Mouse (Mus musculus) forebrain, embryonic 12.5 days (tissue): ENCODE measurements around the gene Lrch2. TPM values are rescaled to one million over a fixed set of nuclear protein-coding genes. Genes with fewer than 3 reads are reported as not detected.
A peak's percentile ranks its signal among the peaks of the same experiment; 100 is the strongest.
"Not testable (repeated sequence)": the region's sequence is repeated elsewhere in the genome, so short reads cannot be mapped to it uniquely, and the experiment has no call there.

ENCODE experiments used
- ATAC-seq: fragments of 200-750 bp; cut with Nextera tagmentation; 2 replicates; pipeline ENCODE4 v1.8.0; 2017; ENCODE audit warnings: moderate TSS enrichment; ENCODE audit not compliant: low FRiP score
- H3K27ac ChIP-seq: fragments of 300-500 bp; sonication (generic); 2 replicates; pipeline ENCODE4 v1.5.1; 2016; ENCODE audit warnings: mild to moderate bottlenecking
- H3K27me3 ChIP-seq: fragments of 300-500 bp; sonication (generic); 2 replicates; pipeline ENCODE4 v1.6.1; 2016; ENCODE audit warnings: mild to moderate bottlenecking
- H3K36me3 ChIP-seq: fragments of 300-500 bp; sonication (generic); replicated peaks from 2 replicates; pipeline ENCODE4 v1.6.1; 2016; ENCODE audit warnings: mild to moderate bottlenecking
- H3K4me1 ChIP-seq: fragments of 300-500 bp; sonication (generic); 2 replicates; pipeline ENCODE4 v1.6.1; 2016
- H3K4me2 ChIP-seq: fragments of 300-500 bp; sonication (generic); 2 replicates; pipeline ENCODE4 v1.6.1; 2016; ENCODE audit warnings: mild to moderate bottlenecking, moderate library complexity
- H3K4me3 ChIP-seq: fragments of 300-500 bp; sonication (generic); replicated peaks from 2 replicates; pipeline ENCODE4 v1.5.1; 2016; ENCODE audit warnings: mild to moderate bottlenecking
- H3K9ac ChIP-seq: fragments of 300-500 bp; sonication (generic); 2 replicates; pipeline ENCODE4 v1.6.1; 2016; ENCODE audit warnings: mild to moderate bottlenecking
- H3K9me3 ChIP-seq: fragments of 300-500 bp; sonication (generic); 2 replicates; pipeline ENCODE4 v1.6.1; 2016
- WGBS: fragments of 180-500 bp; shearing (Covaris S2); methylation state at CpG from one replicate; pipeline ENCODE4 v1.1.7; 2016; 5-methylcytosine and 5-hydroxymethylcytosine counted together
- polyA plus RNA-seq: library from polyadenylated mRNA; unstranded; fragments of >200 nt; fragmentation: Nextera tagmentation; extraction: Ambion mirVana; gene quantifications from 2 replicates; pipeline ENCODE4 v1.2.1, GENCODE M21; 2016

The Lrch2 gene
- polyA plus RNA-seq: 15.0 and 15.4 TPM in 2 replicates

- H3K9me3 ChIP-seq: no peaks in the 10 kb centered on the region
- H3K27ac ChIP-seq: peak within 1 kb of the TSS; percentile 92
- no peaks in the 10 kb centered on the region for H3K36me3 ChIP-seq
- no peaks in the 10 kb centered on the region for H3K27me3 ChIP-seq
- WGBS: 28% methylated on average over 33 of the region's 50 CpGs
- ATAC-seq: peak; percentile 93
- H3K9ac ChIP-seq: peak within 1 kb of the TSS; percentile 61
- peak within 1 kb of the TSS; percentile 57 for H3K4me3 ChIP-seq
- peak within 1 kb of the TSS; percentile 46 for H3K4me2 ChIP-seq
- peaks cover 5% of the 10 kb centered on the region for H3K4me1 ChIP-seq
Measured at GRCm38 (mm10) chrX:147553421-147554201, at the start of gene Lrch2. TSS of gene Lrch2 (minus strand) at chrX:147554081.

- Histone ChIP-seq H3K36me3 (no peaks in the 10 kb centered on the region), H3K27ac (no peak overlapping the region), H3K4me2 (no peak overlapping the region), H3K9me3 (no peaks in the 10 kb centered on the region), H3K27me3 (no peaks in the 10 kb centered on the region), H3K4me3 (no peak overlapping the region), H3K9ac (no peak overlapping the region), H3K4me1 (no peaks in the 10 kb centered on the region)
- WGBS: 61% methylated on average over 11 of the region's 11 CpGs
- ATAC-seq: 0 out of 2 replicates have a peak, but pooled peaks have one; percentile 49
Measured at GRCm38 (mm10) chrX:147540934-147541870, 12.7 kb downstream of the Lrch2 start.

DNA sequence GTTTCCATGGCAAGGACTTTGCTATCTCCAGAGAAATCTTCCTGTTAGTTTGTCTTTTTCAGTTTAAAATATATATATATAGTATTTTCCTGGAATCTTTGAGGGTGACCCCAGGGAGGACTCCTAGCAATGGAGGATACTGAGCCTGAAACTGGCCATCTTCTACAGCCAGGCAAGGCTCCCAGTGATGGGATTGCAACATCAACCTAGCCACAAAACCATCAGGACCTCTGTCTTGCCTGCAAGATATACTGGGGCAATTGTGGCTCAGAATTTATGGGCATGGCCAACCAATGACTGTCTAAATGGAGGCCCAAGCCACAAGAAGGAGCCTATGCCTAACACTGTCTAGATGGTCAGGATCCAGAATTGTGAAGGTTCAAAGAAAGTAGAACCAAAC is 15.5 kb downstream of the Lrch2 start:
- Histone ChIP-seq H3K9me3 (no peaks in the 10 kb centered on the region), H3K4me1 (no peaks in the 10 kb centered on the region), H3K4me2 (no peak overlapping the region), H3K27me3 (no peaks in the 10 kb centered on the region), H3K9ac (no peak overlapping the region), H3K36me3 (no peaks in the 10 kb centered on the region), H3K4me3 (no peak overlapping the region), H3K27ac (no peak overlapping the region)
- no peak for ATAC-seq

DNA sequence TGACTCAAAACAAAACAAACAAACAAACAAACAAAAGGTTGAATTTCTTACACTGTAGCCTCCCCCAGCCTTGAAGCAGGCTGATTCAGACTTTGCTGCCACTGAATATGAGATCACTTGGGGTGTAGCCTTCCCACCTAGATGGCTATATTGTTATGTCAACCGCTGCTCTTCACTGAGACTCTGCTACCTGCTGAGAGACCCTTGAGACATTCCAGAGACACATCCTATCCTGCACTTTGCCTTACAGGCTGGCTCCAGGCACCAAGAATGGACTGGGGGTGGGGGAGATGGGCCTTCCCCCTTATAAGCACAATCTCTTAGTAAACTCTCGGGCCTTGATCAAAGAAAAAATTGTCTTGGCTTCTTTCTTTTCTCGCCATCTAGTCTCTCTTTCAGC is 16.8 kb downstream of the Lrch2 start:
- not testable (repeated sequence) for H3K27ac ChIP-seq, H3K4me1 ChIP-seq, H3K9me3 ChIP-seq, H3K4me3 ChIP-seq, H3K36me3 ChIP-seq, H3K27me3 ChIP-seq, H3K9ac ChIP-seq, ATAC-seq, H3K4me2 ChIP-seq
- WGBS: 69% methylated on average over 3 of the region's 3 CpGs

- WGBS: 82% methylated on average over 2 of the region's 2 CpGs
Measured at GRCm38 (mm10) chrX:147535616-147536015, 18.3 kb downstream of the Lrch2 start.

DNA sequence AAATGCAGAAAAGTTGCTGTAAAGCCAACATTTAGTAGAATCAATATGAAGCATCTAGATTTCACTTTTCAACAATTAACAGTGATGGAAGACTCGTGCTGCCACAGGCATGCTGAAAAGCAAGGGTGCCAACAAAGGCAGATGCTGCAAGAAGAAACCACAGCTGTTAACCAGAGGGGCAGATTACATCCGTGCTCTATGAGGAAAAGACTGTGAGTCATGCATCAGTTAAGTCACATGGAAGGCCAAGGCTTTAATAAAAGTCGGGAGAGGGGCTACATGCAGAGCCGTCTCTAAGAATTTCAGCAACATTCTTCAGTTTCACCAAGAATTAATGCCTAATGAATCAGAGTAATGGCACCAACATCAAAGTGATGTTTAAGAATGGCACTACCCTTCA is 22.2 kb downstream of the Lrch2 start:
- 57% methylated on average over 4 of the region's 4 CpGs for WGBS
- no peaks in the 10 kb centered on the region for H3K9me3 ChIP-seq
- H3K27ac ChIP-seq: no peak overlapping the region
- no peak overlapping the region for H3K4me2 ChIP-seq
- no peak for ATAC-seq
- H3K4me3 ChIP-seq: no peak overlapping the region
- H3K36me3 ChIP-seq: no peaks in the 10 kb centered on the region
- no peak overlapping the region for H3K9ac ChIP-seq
- H3K4me1 ChIP-seq: no peaks in the 10 kb centered on the region
- no peaks in the 10 kb centered on the region for H3K27me3 ChIP-seq

More at GRCm38 (mm10) chrX:147535616-147536015, 18.3 kb downstream of the Lrch2 start:
- no peak for ATAC-seq
- Histone ChIP-seq H3K4me3 (no peak overlapping the region), H3K9ac (no peak overlapping the region), H3K9me3 (no peaks in the 10 kb centered on the region), H3K4me1 (no peaks in the 10 kb centered on the region), H3K36me3 (no peaks in the 10 kb centered on the region), H3K4me2 (no peak overlapping the region), H3K27me3 (no peaks in the 10 kb centered on the region), H3K27ac (no peak overlapping the region)

DNA sequence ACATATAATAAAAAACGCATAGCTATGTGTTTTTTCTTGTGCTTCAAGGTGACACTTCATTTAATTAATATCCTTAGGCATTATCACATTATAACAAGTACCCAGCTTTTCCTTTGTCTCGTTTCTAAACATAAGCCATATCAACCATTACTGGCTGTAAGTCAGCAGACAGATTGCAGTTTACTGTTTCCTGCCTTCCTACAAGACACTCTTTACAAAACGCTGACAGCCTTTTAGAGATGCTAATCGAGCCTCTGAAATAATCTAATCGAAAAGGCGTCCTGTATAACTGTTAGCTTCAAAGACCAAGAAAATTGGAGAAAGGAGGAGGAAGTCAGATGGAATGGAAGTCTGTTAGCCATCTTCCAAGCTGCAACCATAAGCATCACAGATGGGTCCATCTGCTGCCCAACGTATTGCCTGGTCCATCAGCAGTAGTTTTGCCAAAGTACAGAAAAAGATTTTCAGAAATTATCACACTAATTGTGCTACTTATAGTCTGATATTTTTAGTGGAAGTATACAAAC is 26.2 kb downstream of the Lrch2 start:
- H3K4me3 ChIP-seq: no peak overlapping the region
- 61% methylated on average over 7 of the region's 7 CpGs for WGBS
- H3K4me1 ChIP-seq: no peaks in the 10 kb centered on the region
- H3K4me2 ChIP-seq: no peak overlapping the region
- no peaks in the 10 kb centered on the region for H3K27me3 ChIP-seq
- H3K9ac ChIP-seq: no peak overlapping the region
- H3K36me3 ChIP-seq: no peaks in the 10 kb centered on the region
- ATAC-seq: no peak
- H3K9me3 ChIP-seq: no peaks in the 10 kb centered on the region
- no peak overlapping the region for H3K27ac ChIP-seq

DNA sequence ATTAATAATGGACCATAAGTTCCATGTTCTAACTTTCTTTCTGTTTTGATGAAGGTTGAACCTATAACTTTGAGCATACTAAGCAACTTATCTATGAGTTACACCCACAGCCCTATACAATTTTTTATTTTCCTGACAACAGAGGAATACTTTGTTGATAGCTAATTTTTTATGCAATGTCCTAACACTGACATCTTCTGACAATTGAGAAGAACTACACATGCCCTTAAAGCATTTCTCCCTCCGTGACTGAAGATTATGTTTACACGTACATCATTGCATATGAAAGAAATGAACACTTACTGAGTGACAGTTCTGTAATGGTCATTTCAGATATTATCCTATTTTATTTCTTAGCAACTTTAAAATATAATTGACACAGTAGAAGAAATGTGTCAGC is 64.3 kb downstream of the Lrch2 start:
- ATAC-seq: no peak
- Histone ChIP-seq H3K9ac (no peak overlapping the region), H3K27me3 (no peaks in the 10 kb centered on the region), H3K4me1 (no peaks in the 10 kb centered on the region), H3K4me2 (no peak overlapping the region), H3K36me3 (no peaks in the 10 kb centered on the region), H3K9me3 (no peaks in the 10 kb centered on the region), H3K27ac (no peak overlapping the region), H3K4me3 (no peak overlapping the region)
- WGBS: 72% methylated on average over 2 of the region's 2 CpGs

- H3K9me3 ChIP-seq, H3K4me1 ChIP-seq, H3K9ac ChIP-seq, H3K27ac ChIP-seq, H3K4me3 ChIP-seq, H3K36me3 ChIP-seq, H3K4me2 ChIP-seq, ATAC-seq, H3K27me3 ChIP-seq: not testable (repeated sequence)
- 85% methylated on average over 1 of the region's 1 CpGs for WGBS
Measured at GRCm38 (mm10) chrX:147453610-147454009, 100.3 kb downstream of the Lrch2 start, which contains the start of gene Vmn1r239-ps. TSS of gene Vmn1r239-ps (minus strand) at chrX:147453710.

- no peak for ATAC-seq
- Histone ChIP-seq H3K9me3 (no peaks in the 10 kb centered on the region), H3K4me1 (no peaks in the 10 kb centered on the region), H3K27ac (no peak overlapping the region), H3K4me2 (no peak overlapping the region), H3K4me3 (no peak overlapping the region), H3K9ac (no peak overlapping the region), H3K36me3 (no peaks in the 10 kb centered on the region), H3K27me3 (no peaks in the 10 kb centered on the region)
- WGBS: 90% methylated on average over 4 of the region's 4 CpGs
Measured at GRCm38 (mm10) chrX:147443386-147443785, 110.5 kb downstream of the Lrch2 start.

DNA sequence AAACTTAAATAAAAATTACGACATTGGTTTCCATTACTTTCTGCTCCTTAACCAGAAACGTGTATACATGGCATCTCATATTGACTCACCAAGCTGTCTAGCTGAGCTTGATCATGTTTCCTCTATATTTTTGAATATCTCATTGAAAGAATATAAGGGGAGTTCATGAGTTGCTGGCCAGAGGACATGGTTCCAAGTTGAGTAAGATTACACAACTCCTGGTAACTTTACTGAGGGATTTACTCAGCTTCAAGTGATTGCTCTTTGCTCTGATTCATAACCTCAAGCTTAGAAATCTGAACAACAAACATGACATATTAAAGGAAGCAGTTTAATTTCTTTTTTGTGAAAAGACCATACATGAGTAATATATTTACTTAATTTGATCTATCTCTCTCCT is 118.5 kb downstream of the Lrch2 start:
- no peak overlapping the region for H3K9ac ChIP-seq
- no peaks in the 10 kb centered on the region for H3K27me3 ChIP-seq
- H3K9me3 ChIP-seq: no peaks in the 10 kb centered on the region
- H3K36me3 ChIP-seq: no peaks in the 10 kb centered on the region
- H3K4me3 ChIP-seq: no peak overlapping the region
- H3K4me2 ChIP-seq: no peak overlapping the region
- no peaks in the 10 kb centered on the region for H3K4me1 ChIP-seq
- no peak overlapping the region for H3K27ac ChIP-seq
- WGBS: 86% methylated on average over 2 of the region's 2 CpGs
- no peak for ATAC-seq

- H3K36me3 ChIP-seq: no peaks in the 10 kb centered on the region
- H3K9ac ChIP-seq: no peak overlapping the region
- H3K4me2 ChIP-seq: no peak overlapping the region
- H3K27ac ChIP-seq: no peak overlapping the region
- no peaks in the 10 kb centered on the region for H3K27me3 ChIP-seq
- no peaks in the 10 kb centered on the region for H3K4me1 ChIP-seq
- H3K9me3 ChIP-seq: no peaks in the 10 kb centered on the region
- WGBS: 88% methylated on average over 1 of the region's 1 CpGs
- no peak for ATAC-seq
- no peak overlapping the region for H3K4me3 ChIP-seq
Measured at GRCm38 (mm10) chrX:147429753-147430152, 124.1 kb downstream of the Lrch2 start.
